Mouse (Mus musculus) bone marrow, adult 2 months (tissue): ENCODE measurements around the gene Larp6. TPM values are rescaled to one million over a fixed set of nuclear protein-coding genes. Genes with fewer than 3 reads are reported as not detected.

ENCODE experiments used
- H3K27ac ChIP-seq: fragments of 200-500 bp; 2 replicates; pipeline ENCODE4 v1.5.1; 2012; ENCODE audit warnings: low read depth, mild to moderate bottlenecking, control low read depth, inconsistent platforms, low read length; ENCODE audit not compliant: control insufficient read depth, poor library complexity, insufficient read depth
- H3K4me1 ChIP-seq: fragments of 200-500 bp; 2 replicates; pipeline ENCODE4 v1.6.1; 2011; ENCODE audit warnings: low read length; ENCODE audit not compliant: control insufficient read depth, insufficient read depth
- H3K4me3 ChIP-seq: fragments of 200-500 bp; replicated peaks from 2 replicates; pipeline ENCODE3; 2011; ENCODE audit warnings: mild to moderate bottlenecking, low read depth, low read length, control low read depth; ENCODE audit not compliant: control insufficient read depth
- CTCF ChIP-seq: fragments of 200-500 bp; IDR thresholded peaks from 2 replicates; pipeline ENCODE4 v1.5.1; 2011; ENCODE audit warnings: low read length, control low read depth; ENCODE audit not compliant: control insufficient read depth, insufficient read depth
- POLR2A ChIP-seq: fragments of 200-500 bp; IDR thresholded peaks from 2 replicates; pipeline ENCODE4 v1.6.1; 2011; ENCODE audit warnings: low read depth, mild to moderate bottlenecking, control low read depth, low read length, borderline replicate concordance; ENCODE audit not compliant: control insufficient read depth
- WGBS: fragments of 180-500 bp; shearing (Covaris S2); methylation state at CpG from one replicate; pipeline ENCODE4 v1.1.7; 2018; 5-methylcytosine and 5-hydroxymethylcytosine counted together
- polyA plus RNA-seq: library from polyadenylated mRNA; stranded (reverse); fragments of >200 nt; gene quantifications from 2 replicates; pipeline ENCODE4 v1.2.4, GENCODE M21; 2011; ENCODE audit warnings: low replicate concordance; ENCODE audit not compliant: missing spikeins, insufficient read depth, insufficient read length

Larp6 gene
- polyA plus RNA-seq, 1 experiment = not detected

DNA sequence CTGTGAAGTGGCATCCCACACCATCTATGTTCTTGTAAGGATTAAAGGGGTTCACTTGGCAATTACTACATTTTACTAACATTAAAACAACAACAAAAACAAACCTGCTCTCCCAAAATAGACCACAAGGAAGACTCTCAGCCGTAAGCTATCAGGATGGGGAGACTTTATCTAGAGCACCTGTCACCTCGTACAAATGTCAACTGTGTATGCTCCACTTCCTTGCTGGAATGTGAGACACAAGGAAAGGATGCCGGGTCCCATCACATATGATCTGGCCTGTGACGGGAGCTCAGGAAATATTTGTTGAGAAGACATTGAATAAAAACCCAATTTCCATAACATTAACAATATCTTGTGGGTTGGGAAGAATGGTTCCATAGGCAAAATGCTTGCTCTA is 32.2 kb downstream of the Larp6 start:
- 70% methylated on average over 4 of the region's 4 CpGs for WGBS
- Histone ChIP-seq H3K27ac (no peak overlapping the region), H3K4me1 (no peaks in the 10 kb centered on the region), H3K4me3 (no peak overlapping the region)
- TF ChIP-seq CTCF (no peak), POLR2A (no peak)

DNA sequence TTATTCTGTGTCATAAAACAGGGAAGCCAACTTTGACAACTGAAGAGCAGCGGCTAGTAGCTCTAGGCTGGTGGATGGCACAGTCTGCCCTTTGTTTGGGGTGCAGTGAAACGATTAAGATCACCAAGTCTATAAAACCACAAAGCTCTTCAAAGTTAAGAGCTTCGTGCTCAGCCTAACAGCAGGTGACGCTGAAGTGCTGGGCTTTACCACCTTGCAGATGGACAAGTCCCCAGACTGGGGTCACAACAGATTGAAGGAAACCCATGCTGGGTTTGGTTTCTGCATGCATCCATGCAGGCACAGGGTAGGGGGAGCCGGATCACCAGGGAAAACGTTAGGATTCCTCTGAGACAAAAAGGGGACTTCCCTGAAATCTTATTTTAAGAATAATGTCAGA is 33.8 kb downstream of the Larp6 start:
- Histone ChIP-seq H3K27ac (no peak overlapping the region), H3K4me3 (no peak overlapping the region), H3K4me1 (no peaks in the 10 kb centered on the region)
- TF ChIP-seq CTCF (no peak), POLR2A (no peak)
- WGBS = 47% methylated on average over 6 of the region's 6 CpGs

DNA sequence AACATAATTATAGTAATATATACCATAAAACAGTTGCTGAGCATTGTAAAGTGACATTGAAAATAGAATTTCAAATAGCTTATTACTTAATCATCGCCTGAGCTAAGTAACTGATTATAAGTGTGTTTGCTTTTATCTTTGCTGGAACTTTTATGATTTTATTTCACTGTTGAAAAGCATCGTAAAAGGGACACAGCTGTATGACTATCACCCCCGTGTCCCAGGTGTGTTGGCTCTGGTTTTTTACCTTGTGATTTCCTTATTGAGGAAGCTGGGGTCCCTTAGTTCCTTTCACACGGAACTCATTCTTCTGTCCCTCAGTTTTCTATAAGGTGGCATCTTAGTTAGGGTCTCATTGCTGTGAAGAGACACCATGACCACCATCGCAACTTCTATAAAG is 34.9 kb downstream of the Larp6 start:
- no peak overlapping the region for H3K4me3 ChIP-seq
- H3K27ac ChIP-seq = no peak overlapping the region
- TF ChIP-seq CTCF = no peak
- no peak for TF ChIP-seq POLR2A
- no peaks in the 10 kb centered on the region for H3K4me1 ChIP-seq
- WGBS = 79% methylated on average over 5 of the region's 5 CpGs

DNA sequence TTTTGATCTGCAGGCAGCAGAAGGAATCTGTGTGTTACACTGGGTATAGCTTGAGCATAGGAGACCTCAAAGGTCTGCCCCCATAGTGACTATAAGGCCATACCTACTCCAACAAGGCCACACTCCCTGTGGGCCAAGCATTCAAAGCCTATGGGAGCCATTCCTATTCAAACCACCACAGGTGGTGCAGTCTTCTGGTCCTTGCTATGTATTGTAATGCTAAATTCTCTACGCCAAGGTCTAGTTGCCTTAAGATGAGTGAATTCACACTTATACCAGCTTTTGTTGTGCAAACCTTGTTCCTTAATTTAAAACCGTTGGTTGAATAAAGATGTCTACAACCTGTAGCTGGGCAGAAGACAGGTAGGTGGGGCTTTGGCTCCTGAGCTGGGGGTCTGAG is 35.4 kb downstream of the Larp6 start:
- H3K27ac ChIP-seq = no peak overlapping the region
- H3K4me1 ChIP-seq = no peaks in the 10 kb centered on the region
- WGBS = 81% methylated on average over 2 of the region's 2 CpGs
- H3K4me3 ChIP-seq = no peak overlapping the region
- TF ChIP-seq CTCF (no peak), POLR2A (no peak)

DNA sequence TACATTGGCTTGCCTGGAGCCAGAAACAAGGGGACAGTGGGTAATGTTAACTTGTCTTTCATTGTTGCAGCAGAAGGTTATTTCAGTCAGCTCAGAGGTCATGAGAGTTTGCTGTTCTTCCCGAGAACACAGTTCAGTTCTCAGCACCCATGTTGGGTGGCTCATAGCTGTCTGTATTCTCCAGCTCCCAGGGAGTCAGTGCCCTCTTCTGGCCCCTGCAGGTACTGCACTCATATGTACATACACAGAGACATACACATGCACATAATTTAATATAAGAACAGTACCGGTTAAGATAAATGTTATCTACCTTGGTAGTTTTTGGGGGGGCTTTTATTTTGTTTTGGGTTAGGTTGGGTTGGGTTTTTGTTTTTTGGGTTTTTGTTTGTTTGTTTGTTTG is 36.3 kb downstream of the Larp6 start:
- Histone ChIP-seq H3K4me1 (no peaks in the 10 kb centered on the region), H3K4me3 (no peak overlapping the region), H3K27ac (no peak overlapping the region)
- WGBS = 85% methylated on average over 2 of the region's 2 CpGs
- TF ChIP-seq CTCF = peak; percentile 2; the same call in 1 of the 2 replicates
- TF ChIP-seq POLR2A = no peak

DNA sequence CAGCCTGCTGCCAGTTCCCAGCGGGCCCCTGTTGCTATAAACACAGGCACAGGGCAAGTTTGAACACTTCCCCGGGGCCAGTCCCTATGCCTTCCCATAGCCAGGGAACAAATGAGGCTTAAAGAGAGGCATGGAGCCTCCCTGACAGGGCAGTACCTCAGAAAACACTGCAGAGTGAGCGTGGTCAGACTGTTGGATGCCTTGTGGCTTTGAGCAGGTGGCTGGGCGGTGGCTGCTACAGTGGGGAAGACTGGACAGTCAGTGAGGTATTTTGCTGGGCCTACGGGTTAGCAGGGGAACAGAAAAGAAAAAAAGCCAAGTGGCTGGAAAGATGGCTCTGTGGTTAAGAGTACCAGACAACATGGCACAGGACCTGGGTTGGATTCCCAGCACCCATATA is 38.3 kb downstream of the Larp6 start:
- no peak for TF ChIP-seq POLR2A
- TF ChIP-seq CTCF = no peak
- Histone ChIP-seq H3K27ac (no peak overlapping the region), H3K4me3 (no peak overlapping the region), H3K4me1 (no peaks in the 10 kb centered on the region)
- 73% methylated on average over 5 of the region's 5 CpGs for WGBS

DNA sequence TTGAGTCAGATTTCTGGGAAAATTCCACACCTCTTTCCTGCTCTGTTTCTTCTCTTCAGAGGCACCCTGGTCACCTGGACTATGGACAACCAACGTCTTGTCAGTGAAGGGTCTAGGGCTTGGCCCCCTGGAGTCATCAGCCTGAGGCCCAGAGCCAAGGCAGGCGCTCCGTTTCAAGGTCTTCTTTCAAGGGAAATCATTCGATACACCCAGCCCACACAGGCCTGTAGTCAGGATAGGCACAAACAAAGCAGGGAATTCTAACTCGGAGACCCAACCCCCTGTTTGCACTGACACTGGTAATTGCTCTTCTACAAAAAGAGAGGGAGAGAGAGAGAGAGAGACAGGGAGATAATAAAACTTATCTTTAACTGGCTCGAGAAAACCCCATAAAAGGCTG is 39.2 kb downstream of the Larp6 start:
- WGBS = 80% methylated on average over 6 of the region's 6 CpGs
- H3K4me1 ChIP-seq = no peaks in the 10 kb centered on the region
- no peak overlapping the region for H3K4me3 ChIP-seq
- H3K27ac ChIP-seq = no peak overlapping the region
- TF ChIP-seq POLR2A (no peak), CTCF (no peak)

DNA sequence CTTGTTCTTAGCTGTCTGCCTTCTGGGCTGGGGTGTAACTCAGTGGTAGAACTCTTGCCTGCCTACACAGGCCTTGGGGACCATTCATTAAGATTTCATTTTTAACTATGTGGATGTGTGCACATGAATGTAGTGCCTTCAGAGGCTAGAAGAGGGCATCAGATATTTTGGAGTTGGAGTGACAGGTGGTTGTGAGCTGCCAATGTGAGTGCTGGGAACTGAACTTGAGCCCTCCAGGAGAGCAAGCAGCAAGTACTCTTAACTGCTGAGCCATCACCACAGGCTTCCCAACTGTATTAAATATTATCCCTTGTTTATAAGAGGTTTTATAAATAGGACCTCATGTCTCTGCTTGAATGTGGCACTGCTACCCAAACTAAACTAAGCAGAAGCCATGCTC is 39.8 kb downstream of the Larp6 start:
- TF ChIP-seq CTCF = no peak
- H3K4me3 ChIP-seq = no peak overlapping the region
- H3K4me1 ChIP-seq = no peaks in the 10 kb centered on the region; the same call in 1 of the 2 replicates
- H3K27ac ChIP-seq = no peak overlapping the region

DNA sequence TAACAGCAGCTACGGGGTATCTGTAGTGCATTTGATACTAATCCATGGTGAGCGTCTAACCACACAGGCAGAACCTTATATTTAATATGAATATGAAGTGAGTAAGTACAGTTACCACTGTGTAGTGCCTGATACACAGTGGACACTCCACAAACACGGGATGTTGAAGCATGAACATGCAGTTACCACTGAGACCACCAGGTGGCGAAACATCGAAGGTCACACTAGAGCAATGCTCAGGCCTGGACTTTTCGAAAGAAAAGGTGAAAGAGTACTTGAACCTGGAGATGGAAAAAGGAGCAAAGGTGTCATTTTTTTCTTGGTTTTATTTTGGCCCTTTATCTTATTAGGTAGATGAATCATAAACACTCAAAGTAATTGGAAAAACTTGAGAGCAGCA is 43.5 kb downstream of the Larp6 start:
- no peak overlapping the region for H3K27ac ChIP-seq
- 30% methylated on average over 6 of the region's 6 CpGs for WGBS
- TF ChIP-seq POLR2A = no peak
- TF ChIP-seq CTCF = peak; percentile 75
- H3K4me1 ChIP-seq = no peaks in the 10 kb centered on the region; the same call in none of the 2 replicates
- H3K4me3 ChIP-seq = no peak overlapping the region
